Mouse (Mus musculus): Measurements from ENCODE around the gene Inpp4b.

- no peak for TF ChIP-seq CTCF (IDR thresholded peaks at IDR 0.05; ENCODE audit: borderline replicate concordance, extremely low read depth, insufficient read depth, insufficient read length)
- TF ChIP-seq POLR2A (IDR thresholded peaks at IDR 0.05; ENCODE audit: borderline replicate concordance, extremely low read depth, insufficient read depth, insufficient read length, poor library complexity, severe bottlenecking): no peak
Observed at GRCm38 (mm10) chr8:81572319-81573104, 230.2 kb downstream of the Inpp4b start.
